Mouse (Mus musculus) adrenal gland, postnatal 25 days (tissue): ENCODE data around the gene Dchs1. TPM values are rescaled to one million over a fixed set of nuclear protein-coding genes. Genes with fewer than 3 reads are reported as not detected.

Experiments used
- total RNA-seq: library from RNA; stranded (reverse); gene quantifications from 2 replicates; pipeline ENCODE4 v1.2.3, GENCODE M21; 2021

Dchs1 gene
- total RNA-seq, 1 experiment from 2014 or later = 10.0 TPM

Other genes with a start within 250 kb of the Dchs1 start
- 48.2 and 49.1 TPM in 2 replicates for gene Smpd1, start 233.3 kb downstream of the Dchs1 start, total RNA-seq
- 13.6 and 15.0 TPM in 2 replicates for gene Apbb1, start 206.0 kb downstream of the Dchs1 start, total RNA-seq
- gene Hpx, start 187.5 kb downstream of the Dchs1 start, total RNA-seq = 0.21 and 22.0 TPM in 2 replicates
- gene Trim3, start 154.1 kb downstream of the Dchs1 start, total RNA-seq = 32.7 and 34.9 TPM in 2 replicates
- 125 and 142 TPM in 2 replicates for gene Timm10b, start 147.6 kb downstream of the Dchs1 start, total RNA-seq
- 58.1 and 66.3 TPM in 2 replicates for gene Arfip2, start 147.2 kb downstream of the Dchs1 start, total RNA-seq
- gene Gm45799, start 147.1 kb downstream of the Dchs1 start, total RNA-seq = 10.0 and 14.0 TPM in 2 replicates
- 5.6 and 6.3 TPM in 2 replicates for gene Dnhd1, start 136.8 kb downstream of the Dchs1 start, total RNA-seq
- gene Ilk, start 51.1 kb downstream of the Dchs1 start, total RNA-seq = 150 and 158 TPM in 2 replicates
- gene Rrp8, start 50.3 kb downstream of the Dchs1 start, total RNA-seq = 19.1 and 27.7 TPM in 2 replicates
- gene Taf10, start 43.3 kb downstream of the Dchs1 start, total RNA-seq = 198 and 204 TPM in 2 replicates
- 88.3 and 122 TPM in 2 replicates for gene Tpp1, start 35.4 kb downstream of the Dchs1 start, total RNA-seq
- gene Mrpl17, start 23.4 kb upstream of the Dchs1 start, total RNA-seq = 185 and 190 TPM in 2 replicates
- 7.6 and 9.4 TPM in 2 replicates for gene Gm4070, start 166.3 kb upstream of the Dchs1 start, total RNA-seq